Mouse (Mus musculus) ovary, postnatal 14 days (tissue): ENCODE measurements at regions not wholly inside any gene's neighbourhood (a gene's known extent, or its start where the extent isn't known, plus 50 kb on each side); places are given as distances from the start of the nearest gene placed in this dataset.

Experiments
- DNase-seq: peaks from one replicate; pipeline ENCODE4 v3.0.0; 2022; ENCODE audit warnings: low spot score

GRCm38 (mm10) chr7:115076781-115077180, 333.3 kb downstream of the Insc start:
- no peak for DNase-seq

- no peak for DNase-seq
Measured at GRCm38 (mm10) chr7:115084711-115085380, 341.4 kb downstream of the Insc start.

- DNase-seq: no peak
Measured at GRCm38 (mm10) chr7:115086542-115087448, 343.3 kb downstream of the Insc start.

GRCm38 (mm10) chr7:115092481-115093050, 349.1 kb downstream of the Insc start:
- DNase-seq: no peak

- no peak for DNase-seq
Measured at GRCm38 (mm10) chr7:115106041-115106440, 362.5 kb downstream of the Insc start.

GRCm38 (mm10) chr7:115112282-115112681, 368.8 kb downstream of the Insc start:
- DNase-seq: no peak

- no peak for DNase-seq
Measured at GRCm38 (mm10) chr7:115123283-115123682, 379.8 kb downstream of the Insc start.

- no peak for DNase-seq
Measured at GRCm38 (mm10) chr7:115129001-115129400, 385.5 kb downstream of the Insc start.

GRCm38 (mm10) chr7:115131259-115131969, 387.9 kb downstream of the Insc start:
- no peak for DNase-seq

GRCm38 (mm10) chr7:115131970-115132551, 388.6 kb downstream of the Insc start:
- peak; percentile 5 for DNase-seq

GRCm38 (mm10) chr7:115132595-115132994, 389.1 kb downstream of the Insc start:
- DNase-seq: no peak

GRCm38 (mm10) chr7:115134926-115135575, 391.6 kb downstream of the Insc start:
- DNase-seq: no peak

GRCm38 (mm10) chr7:115140286-115140685, 396.8 kb downstream of the Insc start:
- no peak for DNase-seq

- DNase-seq: no peak
Measured at GRCm38 (mm10) chr7:115142163-115142562, 398.7 kb downstream of the Insc start.

GRCm38 (mm10) chr7:115144947-115145346, 401.5 kb downstream of the Insc start:
- DNase-seq: no peak

- DNase-seq: no peak
Measured at GRCm38 (mm10) chr7:115147352-115147977, 404.0 kb downstream of the Insc start.

- DNase-seq: no peak
Measured at GRCm38 (mm10) chr7:115153291-115153690, 409.8 kb downstream of the Insc start.

- DNase-seq: no peak
Measured at GRCm38 (mm10) chr7:115153764-115154509, 410.4 kb downstream of the Insc start.

GRCm38 (mm10) chr7:115170023-115170422, 426.5 kb downstream of the Insc start:
- DNase-seq: no peak

- DNase-seq: peak; percentile 6
Measured at GRCm38 (mm10) chr7:115170439-115170838, 426.9 kb downstream of the Insc start.
